Mouse (Mus musculus): ENCODE measurements around the gene Srrm2.

- TF ChIP-seq CTCF (IDR thresholded peaks at IDR 0.05; ENCODE audit: insufficient read depth, low read length), result peak; percentile 56
- peak; percentile 67; the same call in 1 of the 2 replicates for TF ChIP-seq POLR2A (IDR thresholded peaks at IDR 0.05; ENCODE audit: borderline replicate concordance, extremely low read depth, low read depth, low read length)
These were observed 38.8 kb downstream of the Srrm2 start, which contains the start of gene Elob for GRCm38 (mm10) chr17:23829064-23829619.
